Mouse (Mus musculus) thymus, postnatal 4 days (tissue): ENCODE data around the gene Cdk18.
A peak's percentile ranks its signal among the peaks of the same experiment; 100 is the strongest.

Source experiments
- DNase-seq: peaks from one replicate; pipeline ENCODE4 v3.0.0; 2021

Cdk18 gene

DNA sequence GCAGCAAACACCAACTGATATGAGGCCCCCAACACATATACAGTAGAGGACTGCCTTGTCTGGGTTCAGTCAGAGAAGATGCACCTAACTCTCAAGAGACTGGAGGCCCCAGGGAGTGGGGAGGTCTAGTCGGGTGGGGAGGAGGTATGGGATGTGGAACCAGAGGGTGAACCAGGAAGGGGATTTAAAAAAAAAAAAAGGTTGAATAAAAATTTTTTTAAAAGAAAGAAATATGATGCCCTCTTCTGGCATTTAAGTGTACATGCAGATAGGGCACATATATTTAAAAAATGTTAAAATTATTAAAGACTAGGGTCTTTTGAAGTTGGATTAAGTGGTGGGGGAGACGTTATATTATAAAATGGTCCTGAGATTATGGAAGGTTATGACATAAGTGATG, 30.1 kb downstream of the Cdk18 start:
- DNase-seq, result no peak

DNA sequence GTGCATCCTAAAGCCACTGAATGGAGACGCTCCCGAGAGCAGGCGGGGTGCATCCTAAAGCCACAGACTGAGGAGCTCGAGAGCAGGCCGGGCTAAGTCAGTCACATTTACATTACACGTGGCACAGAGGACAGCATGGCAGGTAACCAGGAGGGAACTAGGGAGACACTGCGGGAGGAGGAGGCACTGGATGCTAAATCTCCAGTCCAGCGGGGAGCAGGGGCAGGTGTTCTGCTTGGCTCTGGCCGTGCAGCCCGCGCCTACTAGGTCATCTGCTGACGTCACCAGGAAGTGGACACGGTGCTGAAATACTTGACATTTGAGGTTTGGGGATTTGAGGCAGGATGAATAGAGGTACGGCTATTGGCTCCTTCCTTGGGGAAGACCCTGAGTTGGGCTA, 35.1 kb downstream of the Cdk18 start:
- DNase-seq, result no peak

DNA sequence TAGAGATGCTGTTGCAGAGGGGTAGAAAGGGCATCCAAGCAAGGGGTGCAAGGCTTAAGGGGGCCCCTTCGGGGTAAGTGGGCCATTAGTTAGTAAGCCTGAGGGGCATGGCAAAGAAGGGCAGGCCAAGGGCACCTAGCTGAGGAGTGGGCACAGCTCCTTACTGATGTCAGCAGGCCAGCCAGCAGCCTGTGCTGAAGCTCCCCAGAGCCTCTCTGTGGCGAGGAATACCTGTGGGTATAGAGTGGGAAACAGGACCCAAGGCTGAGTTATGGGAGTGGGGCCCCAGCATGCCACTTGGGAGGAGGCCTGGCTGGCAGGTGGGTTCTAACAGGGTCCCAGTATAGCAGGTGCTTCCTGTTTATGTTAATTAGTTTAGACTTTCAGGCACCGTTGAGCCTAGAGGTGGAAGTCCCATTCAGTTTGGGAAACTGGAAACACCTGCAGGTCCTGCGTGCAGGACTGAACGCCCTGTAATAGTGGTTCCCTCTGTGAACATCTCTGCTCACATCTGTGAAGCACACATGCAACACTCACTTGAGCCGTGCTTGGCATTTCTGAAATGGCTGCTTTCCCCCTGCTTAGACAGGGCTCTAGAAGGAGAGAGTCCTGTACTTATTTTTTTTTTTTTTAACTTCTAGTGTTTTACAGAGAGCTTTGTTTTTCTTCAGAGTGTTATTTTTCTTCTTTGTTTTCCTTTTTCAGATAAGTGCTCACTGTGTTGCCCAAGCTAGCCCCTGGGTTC, 37.4 kb downstream of the Cdk18 start:
- DNase-seq, result peak; percentile 69

DNA sequence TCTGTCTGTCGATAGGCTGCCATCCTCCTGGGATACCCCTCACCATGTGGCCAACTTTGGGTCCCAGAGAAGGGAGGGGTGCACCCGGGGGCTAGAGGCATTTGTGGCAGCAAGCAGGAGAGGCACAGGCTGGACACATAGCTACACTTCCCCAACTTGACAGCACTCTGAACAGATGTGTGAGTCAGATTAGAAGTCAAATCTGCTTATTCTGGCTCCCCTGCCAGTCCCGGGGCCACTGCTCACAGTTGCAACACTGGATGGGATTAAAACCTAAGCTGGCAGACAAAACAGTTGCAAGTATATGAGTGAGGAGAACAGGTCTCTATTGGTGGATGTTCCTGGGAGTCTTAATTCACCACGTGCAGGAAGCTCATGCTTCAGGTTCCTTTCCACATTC, 39.7 kb downstream of the Cdk18 start:
- DNase-seq, result no peak

DNA sequence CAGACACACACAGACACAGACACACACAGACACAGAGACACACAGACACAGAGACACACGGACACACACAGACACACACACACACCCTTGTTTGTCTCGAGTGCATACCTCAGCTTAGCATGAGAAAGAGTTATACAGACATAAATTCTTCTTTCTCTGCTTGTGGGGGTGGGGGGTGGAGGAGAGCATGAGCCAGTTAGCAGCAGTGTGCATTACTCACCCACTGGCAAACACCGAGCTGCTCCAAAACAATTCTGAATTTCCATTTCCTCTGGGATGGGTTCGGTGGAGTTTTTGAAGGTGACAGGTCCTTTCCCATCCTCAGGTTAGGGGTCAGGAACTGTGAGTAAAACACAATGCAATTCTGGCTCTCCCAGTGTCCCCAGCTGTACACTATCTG, 40.5 kb downstream of the Cdk18 start:
- DNase-seq, result no peak

DNA sequence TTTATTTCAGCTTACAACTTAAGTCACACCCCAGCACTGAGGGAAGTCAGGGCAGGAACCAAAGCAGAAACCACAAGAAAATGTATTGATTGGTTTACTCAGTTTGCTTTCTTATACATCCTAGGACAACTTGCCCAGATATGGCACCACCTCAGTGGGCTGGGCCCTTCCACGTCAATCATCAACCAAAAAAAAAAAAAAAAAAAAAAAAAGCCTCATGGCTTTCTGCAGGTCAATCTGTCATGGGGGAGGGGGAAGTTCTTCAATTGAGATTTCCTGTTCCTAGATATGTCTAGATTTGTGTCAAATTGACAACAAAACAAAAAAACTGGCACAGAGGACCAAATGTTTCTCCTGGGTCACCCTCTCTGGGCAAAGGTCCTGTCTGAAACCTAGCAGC, 41.4 kb downstream of the Cdk18 start:
- no peak for DNase-seq

DNA sequence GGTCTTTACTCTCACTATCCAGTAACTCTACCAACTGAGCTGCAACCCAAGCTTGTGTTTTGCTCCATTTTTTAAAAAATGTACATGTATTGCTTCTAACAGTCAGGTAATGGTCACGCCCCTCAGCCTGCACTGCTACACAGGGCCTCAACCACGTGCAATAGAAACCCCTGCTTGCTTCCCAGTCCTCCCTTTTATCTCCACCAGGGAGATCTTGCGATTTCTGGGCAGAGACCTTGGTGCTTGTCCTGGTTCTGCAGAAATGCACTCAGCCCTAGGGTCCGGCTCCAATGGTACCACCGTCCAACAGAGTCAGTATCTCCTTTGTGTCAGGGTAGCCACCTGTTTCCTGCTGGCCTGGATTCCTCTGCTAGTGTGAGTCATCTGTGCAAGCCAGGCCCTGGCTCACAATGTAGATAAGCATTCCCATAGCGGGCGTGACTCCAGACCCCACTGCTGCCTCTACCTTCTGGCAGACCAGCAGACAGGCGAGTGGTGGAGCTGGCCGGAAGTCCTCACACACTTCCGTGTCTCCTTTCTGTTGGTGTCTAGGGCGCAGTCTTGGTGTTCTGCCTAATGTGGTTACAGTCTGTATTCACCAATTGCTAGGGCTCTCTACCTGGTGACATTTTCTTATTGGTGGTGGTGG, 44.0 kb downstream of the Cdk18 start:
- DNase-seq, result peak; percentile 58

DNA sequence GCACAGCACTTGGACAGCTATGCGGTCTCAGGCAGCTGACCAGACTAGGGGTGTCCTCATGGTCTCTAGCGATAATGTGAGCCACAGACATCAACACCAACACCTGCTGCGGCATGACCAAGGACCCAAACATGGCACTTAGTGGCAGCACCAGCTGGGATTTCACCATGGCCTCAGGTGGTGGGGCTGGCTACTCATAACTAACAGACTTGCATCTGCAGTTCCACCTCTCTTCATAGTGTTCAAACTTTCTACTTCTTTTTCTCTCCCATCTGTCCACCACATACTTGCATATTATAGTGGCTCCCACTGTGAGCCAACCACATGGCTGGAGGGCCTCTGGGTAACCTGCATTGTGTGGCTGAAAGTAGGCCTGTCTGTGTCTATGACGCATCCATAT, 46.2 kb downstream of the Cdk18 start:
- no peak for DNase-seq

DNA sequence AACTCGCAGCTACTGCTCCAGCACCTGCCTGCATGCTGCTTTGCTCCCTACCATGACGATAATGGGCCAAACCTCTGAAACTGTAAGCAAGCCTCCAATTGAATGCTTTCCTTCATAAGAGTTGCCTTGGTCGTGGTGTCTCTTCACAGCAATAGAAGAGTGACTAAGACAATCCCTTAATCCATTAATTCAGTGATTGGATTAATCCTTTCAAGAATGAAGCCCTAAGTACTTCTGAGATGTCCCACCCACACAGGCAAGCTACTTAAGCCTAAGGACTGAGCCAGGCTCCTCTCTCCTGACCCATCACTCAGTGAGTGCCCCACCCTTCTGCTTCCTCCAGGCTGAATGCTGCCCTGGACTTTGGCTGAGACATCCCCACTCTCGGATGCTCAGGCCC, 49.2 kb downstream of the Cdk18 start:
- no peak for DNase-seq

DNA sequence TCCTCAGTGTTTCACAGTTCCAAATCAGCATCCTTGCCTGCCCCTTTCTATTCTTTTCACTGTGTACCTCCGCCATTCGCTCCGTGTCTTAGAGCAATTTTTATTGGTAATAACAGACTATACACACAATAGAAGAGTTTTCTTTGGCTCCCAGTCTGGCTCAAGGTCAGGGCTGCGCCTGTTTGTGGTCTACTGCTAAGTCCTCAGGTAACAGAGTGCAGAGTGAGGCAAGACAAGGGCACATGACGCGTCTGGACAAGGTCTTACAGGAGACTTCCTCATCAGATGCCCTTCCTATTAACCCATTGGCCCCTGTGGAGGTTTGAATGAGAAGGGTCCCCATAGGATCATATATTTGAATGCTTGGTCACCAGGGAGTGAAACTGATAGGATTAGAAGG, 49.7 kb downstream of the Cdk18 start:
- no peak for DNase-seq

DNA sequence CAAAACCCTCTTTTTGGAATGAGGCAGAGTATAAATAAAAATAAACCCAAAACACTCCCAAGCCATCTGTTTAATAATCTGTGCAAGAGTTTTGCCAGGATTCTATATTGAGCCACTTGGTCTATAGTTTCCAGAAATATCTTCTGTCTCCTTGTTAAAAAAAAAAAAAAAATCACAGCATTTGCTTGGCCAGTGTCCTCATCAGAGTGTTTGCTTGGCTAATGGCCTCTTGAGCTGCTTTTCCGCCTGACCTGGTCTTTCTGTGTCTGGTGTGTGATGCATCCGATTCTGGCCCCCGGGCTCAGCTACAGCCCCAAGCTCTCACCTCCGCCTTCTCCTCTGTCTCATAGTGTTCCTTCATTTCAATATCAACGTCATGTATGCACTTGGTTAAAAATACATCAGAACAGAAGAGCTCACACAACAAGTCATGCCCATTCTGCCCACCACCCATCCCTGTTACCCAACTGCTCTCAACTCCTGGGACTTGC, 51.3 kb downstream of the Cdk18 start:
- no peak for DNase-seq

DNA sequence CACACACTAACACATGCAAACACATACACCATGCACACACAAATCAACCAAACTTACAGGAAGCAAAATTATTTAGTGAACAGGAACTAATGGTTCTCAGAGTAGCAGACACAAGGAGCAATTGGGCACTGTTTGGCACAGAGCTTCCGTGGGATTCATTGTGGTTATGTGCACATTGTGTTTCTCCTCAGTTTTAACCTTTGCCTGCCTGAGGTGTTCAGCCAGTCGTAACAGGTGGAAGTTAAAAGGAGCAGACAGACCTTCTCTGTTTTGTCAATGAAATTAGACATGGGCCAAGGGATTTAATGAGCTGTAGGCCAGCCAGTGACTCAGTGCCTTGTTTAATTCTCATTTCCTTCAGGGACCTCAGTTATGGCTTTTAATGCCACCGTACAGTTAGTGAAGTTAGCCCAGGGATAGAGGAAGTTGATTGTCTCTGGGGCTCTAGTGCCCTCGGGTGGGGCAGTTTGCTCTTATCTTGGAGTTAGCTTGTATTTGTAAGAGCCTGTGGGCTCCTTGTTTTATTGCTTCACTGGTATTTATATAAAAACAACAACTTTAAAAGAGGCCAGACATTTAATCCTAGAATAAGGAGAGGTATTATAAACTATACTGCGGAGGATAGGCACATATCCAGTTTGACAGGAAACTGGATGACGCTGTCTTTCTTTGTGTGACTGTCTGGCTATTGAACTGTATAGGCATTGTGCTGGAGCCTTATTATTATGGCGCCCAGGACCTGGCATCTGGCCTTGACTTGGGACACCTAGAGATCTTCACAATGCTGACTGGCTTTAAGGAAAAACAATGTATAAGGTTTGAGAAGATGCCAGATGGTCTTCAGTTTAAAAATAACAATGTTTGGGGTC, 54.1 kb downstream of the Cdk18 start:
- no peak for DNase-seq

DNA sequence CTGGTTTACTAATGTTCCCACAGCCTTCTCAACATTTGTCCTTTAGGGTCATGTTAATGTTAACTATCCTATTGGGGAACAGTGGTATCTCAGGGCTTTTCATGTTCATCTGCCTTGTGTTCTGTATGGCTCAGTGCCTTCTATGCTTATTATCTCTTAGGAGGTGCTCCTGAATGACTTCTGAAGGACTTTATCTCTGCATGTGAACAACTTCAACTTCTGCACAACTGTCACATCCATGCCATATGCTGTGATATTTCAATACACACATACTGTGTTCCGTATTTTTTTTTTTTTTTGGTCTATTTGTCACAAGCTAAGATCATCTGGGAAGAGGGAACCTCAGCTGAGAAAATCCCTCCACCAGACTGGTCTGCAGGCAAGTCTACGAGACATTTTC, 61.1 kb downstream of the Cdk18 start:
- DNase-seq, result no peak

DNA sequence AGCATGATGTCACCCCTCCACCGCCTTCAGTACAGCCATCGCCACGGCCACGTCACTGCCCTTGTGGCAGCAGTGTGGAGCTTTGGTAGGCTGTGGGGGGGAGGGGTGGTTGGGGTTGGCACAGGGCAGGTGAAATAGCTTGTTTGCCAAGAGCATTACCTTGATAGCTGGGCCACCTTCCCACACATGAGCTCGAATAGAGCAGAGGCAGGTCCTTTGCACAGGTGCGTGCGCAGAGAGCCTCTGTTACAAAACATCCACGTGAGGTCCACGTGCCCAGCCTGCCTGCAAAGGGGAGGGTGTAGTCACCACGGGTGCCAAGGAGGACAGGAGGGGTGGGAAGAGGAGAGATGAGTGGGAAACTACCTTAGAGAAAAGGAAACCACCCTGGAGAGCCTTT, 63.9 kb downstream of the Cdk18 start:
- DNase-seq, result no peak

DNA sequence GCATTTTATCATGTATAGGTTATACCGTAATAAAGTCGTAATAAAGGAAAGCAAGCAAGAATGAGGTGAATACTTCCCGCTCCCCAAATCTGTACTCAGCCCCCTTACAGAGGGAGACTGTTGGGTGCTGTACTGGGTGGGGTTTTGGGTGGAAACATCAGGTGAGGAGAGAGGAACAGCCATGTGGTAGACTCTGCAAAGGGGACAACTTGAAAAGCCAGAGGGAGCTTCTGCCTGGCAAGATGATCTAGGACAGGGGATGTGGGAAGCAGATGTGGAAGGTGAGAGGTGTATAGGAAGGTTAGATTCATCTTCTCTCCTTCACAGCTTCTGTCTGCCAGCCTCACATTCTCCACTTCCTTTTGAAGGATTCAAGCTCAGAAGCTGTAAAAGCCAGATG, 68.8 kb downstream of the Cdk18 start:
- no peak for DNase-seq

DNA sequence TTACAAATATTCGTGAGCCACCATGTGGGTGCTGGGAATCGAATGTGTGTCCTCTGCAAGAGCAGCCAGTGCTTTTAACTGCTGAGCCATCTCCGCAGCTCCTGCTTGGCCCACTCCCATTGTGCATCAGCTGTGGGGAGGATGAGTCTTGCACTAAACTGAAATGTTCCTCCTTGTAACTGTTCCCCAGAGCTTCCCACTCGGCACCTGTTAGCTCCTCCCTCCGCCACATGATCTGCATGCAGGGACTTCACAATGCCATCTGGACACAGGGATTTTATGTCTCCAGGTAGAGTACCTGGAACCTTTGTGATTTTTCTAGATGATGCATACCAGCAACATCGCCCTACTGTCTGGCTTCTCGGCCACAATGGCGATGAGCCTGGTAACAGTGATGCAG, 70.0 kb downstream of the Cdk18 start:
- no peak for DNase-seq

DNA sequence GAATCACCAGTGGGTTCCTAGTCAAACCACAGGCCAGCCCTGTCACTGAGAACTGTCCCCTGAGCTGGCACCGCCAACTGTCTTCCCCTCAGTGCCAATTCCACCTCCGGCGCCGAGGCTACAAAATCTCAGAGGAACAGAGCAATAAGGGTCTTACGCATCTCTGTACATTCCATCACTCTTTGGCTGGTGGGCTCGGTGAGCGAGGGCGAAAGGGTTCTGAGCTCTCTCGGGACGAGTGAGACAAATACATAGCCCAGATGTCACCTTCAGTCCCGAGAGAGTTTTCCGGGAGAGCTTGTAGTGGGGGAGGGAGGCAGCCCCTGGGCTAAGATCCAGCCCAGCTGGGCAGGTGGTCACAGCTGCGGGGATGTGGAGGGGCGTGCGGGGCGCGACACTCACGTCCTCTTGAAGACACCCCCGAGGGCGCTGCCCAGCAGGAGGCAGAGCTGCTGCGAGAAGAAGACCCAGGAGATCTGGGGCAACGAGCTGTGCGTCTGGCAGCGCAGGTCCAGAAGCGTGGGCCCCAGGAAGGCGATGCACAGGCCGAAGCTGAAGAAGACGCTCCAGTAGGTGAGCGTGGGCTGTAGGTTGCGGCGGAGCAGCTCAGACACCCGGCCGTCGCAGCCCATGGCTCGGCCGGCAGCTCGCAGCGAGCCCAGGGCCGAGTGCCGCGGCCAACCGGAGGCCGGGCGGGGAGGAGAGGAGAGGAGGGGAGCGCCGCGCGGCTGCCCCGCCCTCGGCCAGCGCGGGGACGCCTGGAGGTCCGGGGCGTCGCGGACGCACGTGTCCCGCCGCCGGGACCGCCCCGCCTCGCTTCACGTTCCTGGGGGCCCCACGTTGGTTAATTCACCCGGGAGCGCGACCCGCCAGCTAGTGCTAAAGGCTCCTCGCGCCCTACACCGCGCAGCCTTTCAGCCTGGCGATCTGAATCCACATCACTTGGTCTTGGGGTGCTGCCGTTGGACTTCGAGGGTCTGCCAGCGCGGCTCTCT, 71.9 kb downstream of the Cdk18 start, which contains the start of gene Mfsd4a:
TSS of gene Mfsd4a (minus strand) at position 802 of the 995 bp plus-strand sequence.
- DNase-seq, result peak; percentile 76

DNA sequence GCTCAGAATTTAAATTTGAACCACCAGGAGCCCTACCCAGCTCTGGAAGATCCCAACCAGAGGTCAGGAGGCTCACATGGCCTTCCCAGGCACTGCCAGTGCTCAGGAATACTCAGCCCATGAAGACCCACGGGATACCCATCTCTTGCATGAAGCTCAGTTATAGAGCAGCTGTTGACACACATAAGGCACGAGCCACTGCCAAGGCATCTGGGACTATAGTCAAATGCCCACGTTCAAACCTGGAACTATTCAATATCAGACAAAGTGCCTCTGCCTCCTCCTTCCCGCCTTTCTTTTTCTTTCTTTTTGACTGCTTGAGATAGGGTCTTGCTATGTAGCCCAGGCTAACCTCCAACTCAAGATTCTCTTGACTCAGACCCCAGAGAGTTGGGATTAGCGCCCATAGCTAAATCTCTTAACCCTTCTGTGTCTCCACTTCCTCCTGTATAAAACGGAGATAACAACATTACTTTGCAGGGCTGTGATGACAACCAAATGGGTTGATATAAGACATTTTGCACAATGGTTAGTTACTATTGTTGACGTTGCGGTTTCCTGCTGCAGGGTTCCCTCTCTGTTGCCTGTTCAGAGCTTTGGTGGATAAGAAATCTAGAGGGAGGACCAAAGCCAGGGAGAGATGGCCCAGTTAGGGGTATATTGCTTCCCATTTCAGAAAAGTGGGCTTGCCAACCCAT, 73.9 kb downstream of the Cdk18 start:
- no peak for DNase-seq

DNA sequence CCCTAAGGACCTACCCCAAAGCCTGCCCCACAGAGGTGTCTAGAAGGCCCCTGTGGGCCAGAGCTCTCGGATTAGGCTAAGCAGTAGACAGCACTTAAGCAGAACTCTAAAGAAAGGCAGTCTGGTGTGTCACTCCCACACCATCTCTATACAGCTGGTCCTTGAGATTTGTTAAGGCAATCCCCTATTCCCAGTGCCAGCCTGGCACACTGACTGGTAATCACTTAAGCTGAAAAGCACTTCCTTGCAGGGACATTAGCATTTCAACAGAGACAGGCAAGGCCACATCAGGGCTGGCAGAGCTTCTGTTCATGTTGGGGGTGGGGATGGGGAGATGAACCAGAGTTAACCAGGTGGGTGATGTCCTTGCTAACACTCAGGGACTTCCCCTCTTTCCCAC, 74.5 kb downstream of the Cdk18 start:
- DNase-seq, result no peak

DNA sequence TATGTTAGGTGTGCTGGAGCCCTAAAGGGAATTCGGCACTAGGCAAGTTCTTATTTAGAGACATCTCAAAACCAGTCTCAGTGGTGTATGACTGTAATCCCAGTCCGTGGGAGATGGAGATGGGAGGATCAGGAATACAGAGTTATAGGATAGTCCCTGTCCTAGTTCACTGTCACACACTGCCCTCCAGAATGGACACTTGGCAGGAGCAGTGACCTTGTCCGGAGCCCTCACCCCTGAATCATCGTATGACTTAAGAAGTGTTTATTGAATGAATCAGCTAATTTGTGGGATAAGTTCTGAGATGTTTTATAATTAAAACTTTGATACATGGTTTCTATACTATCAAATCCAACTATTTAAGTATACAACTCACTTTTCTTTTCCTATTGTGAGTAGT, 76.4 kb downstream of the Cdk18 start:
- no peak for DNase-seq
